Mouse (Mus musculus) CH12.LX (cell line): ENCODE results near the gene Phf20.

ENCODE experiments used
- CHD1 ChIP-seq: IDR thresholded peaks from 2 replicates; pipeline ENCODE4 v1.6.1; 2012; ENCODE audit warnings: low read depth, low read length, improper control_type of control experiment, inconsistent platforms
- CTCF ChIP-seq, 2 experiments: IDR thresholded peaks in 1 of 2; conservative IDR thresholded peaks in 1 of 2; 2 replicates each; pipeline ENCODE4 v1.5.1; 2011 to 2012; ENCODE audit warnings: low read depth in 2 of 2, low read length in 2 of 2, improper control_type of control experiment in 1 of 2, inconsistent platforms in 1 of 2, mild to moderate bottlenecking in 1 of 2, moderate library complexity in 1 of 2
- E2F4 ChIP-seq: IDR thresholded peaks from 2 replicates; pipeline ENCODE4 v1.6.1; 2011; ENCODE audit warnings: low read depth, low read length, improper control_type of control experiment; ENCODE audit not compliant: insufficient replicate concordance
- EP300 ChIP-seq: IDR thresholded peaks from 2 replicates; pipeline ENCODE4 v1.6.1; 2011; ENCODE audit warnings: low read length, improper control_type of control experiment
- IRF4 ChIP-seq: IDR thresholded peaks from 2 replicates; pipeline ENCODE4 v1.6.1; 2014; ENCODE audit warnings: low read depth, mild to moderate bottlenecking, inconsistent platforms, low read length, improper control_type of control experiment
- POLR2A ChIP-seq: IDR thresholded peaks from 2 replicates; pipeline ENCODE4 v1.6.1; 2011; ENCODE audit warnings: low read depth, mild to moderate bottlenecking, improper control_type of control experiment, low read length
- SMC3 ChIP-seq: IDR thresholded peaks from 2 replicates; pipeline ENCODE4 v1.6.1; 2011; ENCODE audit warnings: low read depth, low read length, improper control_type of control experiment
- USF1 ChIP-seq: IDR thresholded peaks from 2 replicates; pipeline ENCODE4 v1.6.1; 2014; ENCODE audit warnings: low read depth, mild to moderate bottlenecking, inconsistent platforms, low read length, improper control_type of control experiment
- ZC3H11A ChIP-seq: IDR thresholded peaks from 2 replicates; pipeline ENCODE4 v1.6.1; 2012; ENCODE audit warnings: low read depth, mild to moderate bottlenecking, inconsistent platforms, low read length, improper control_type of control experiment
- ZNF384 ChIP-seq: IDR thresholded peaks from 2 replicates; pipeline ENCODE4 v1.6.1; 2012; ENCODE audit warnings: low read depth, low read length, improper control_type of control experiment, inconsistent platforms

- TF ChIP-seq CTCF (conservative IDR thresholded peaks at IDR 0.05 in 1 of 2, IDR thresholded peaks at IDR 0.05 in 1 of 2; ENCODE audit: low read depth in 2 of 2, low read length in 2 of 2), result peak in 1 of 2 experiments; percentile 57; a peak in 2 of 4 replicates
- no peak for TF ChIP-seq EP300
- no peak for TF ChIP-seq E2F4
- TF ChIP-seq POLR2A, result no peak
- no peak for TF ChIP-seq IRF4
- no peak for TF ChIP-seq CHD1
- TF ChIP-seq ZNF384, result no peak
- no peak for TF ChIP-seq ZC3H11A
- TF ChIP-seq SMC3, result peak; percentile 34; the same call in 1 of the 2 replicates
- no peak for TF ChIP-seq USF1
Observed at GRCm38 (mm10) chr2:156307261-156307660, 111.0 kb downstream of the Phf20 start.
